Mouse (Mus musculus) cerebellum, adult 2 months (tissue): ENCODE results near the gene Msx1.

Experiments used
- CTCF ChIP-seq: fragments of 200-500 bp; IDR thresholded peaks from 2 replicates; pipeline ENCODE4 v1.5.1; 2011; ENCODE audit warnings: low read depth, mild to moderate bottlenecking, control low read depth, low read length, moderate library complexity, borderline replicate concordance; ENCODE audit not compliant: insufficient read depth
- POLR2A ChIP-seq: fragments of 200-500 bp; IDR thresholded peaks from 2 replicates; pipeline ENCODE4 v1.6.1; 2011; ENCODE audit warnings: low read length, control low read depth, borderline replicate concordance; ENCODE audit not compliant: insufficient read depth

DNA sequence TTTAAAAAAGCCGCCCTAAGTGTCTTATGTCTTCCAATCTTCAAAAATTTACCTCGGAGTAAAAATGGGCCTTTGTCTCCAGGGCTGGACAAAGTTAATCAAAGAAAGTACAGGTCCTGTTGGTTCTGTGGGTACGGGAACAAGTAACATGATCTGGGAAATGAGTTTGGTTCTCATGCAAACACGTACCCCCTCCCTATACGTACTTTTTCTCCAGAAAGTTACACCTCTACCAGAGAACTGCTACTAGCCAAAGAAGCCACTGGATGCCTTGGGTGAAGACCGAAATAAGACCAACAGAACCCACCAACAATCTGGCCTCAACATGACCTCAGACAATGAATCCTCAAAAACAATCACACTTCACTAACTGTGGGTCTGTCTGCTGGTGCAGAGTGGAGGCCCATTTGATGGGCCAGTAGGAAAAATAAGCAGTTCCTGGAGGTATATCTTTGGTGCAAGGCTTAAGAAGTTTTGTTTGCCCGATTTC is 773 bp upstream of the Msx1 start:
- TF ChIP-seq POLR2A, result no peak
- no peak for TF ChIP-seq CTCF
